Mouse (Mus musculus): ENCODE measurements around the gene Mcee. TPM values are rescaled to one million over a fixed set of nuclear protein-coding genes. Genes with fewer than 3 reads are reported as not detected.

Gene Mcee
- 10 to 100 TPM; 61.5 to 73.1 TPM for total RNA-seq (2021)
- long read RNA-seq, experiment 1, transcript Mcee-203 (3 exons, 532 nt), result minor isoform, 13 of 116 reads
- long read RNA-seq, experiment 1, transcript Mcee-204 (2 exons, 391 nt), result minor isoform, 9 of 116 reads
- long read RNA-seq, experiment 1, transcript Mcee-201 (3 exons, 828 nt), result major isoform, 26 of 116 reads
- long read RNA-seq, experiment 1, partial matches to known transcripts, result 67 of 116 reads
- long read RNA-seq, experiment 1, other reads (novel, unspliced or antisense), result 1 of 116 reads
- long read RNA-seq, experiment 2, transcript Mcee-203 (3 exons, 532 nt), result minor isoform, 16 of 145 reads
- long read RNA-seq, experiment 2, transcript Mcee-201 (3 exons, 828 nt), result major isoform, 28 of 145 reads
- long read RNA-seq, experiment 2, transcript Mcee-204 (2 exons, 391 nt), result minor isoform, 12 of 145 reads
- long read RNA-seq, experiment 2, partial matches to known transcripts, result 85 of 145 reads
- long read RNA-seq, experiment 2, other reads (novel, unspliced or antisense), result 2 of 145 reads

- intact Hi-C loops (cut with DNase I; ENCODE audit: low total_unique reads), result no loop called here
These were observed at the start of gene Mcee, which contains the start of gene Mphosph10 for GRCm38 (mm10) chr7:64392122-64392818. Gene Mcee (plus strand): TSS chr7:64392607. Gene Mphosph10 (minus strand): TSS chr7:64392268.

GRCm38 (mm10) chr7:64347813-64348212, 44.6 kb upstream of the Mcee start:
- DNase-seq, result no peak
- intact Hi-C loops (cut with DNase I; ENCODE audit: low total_unique reads), result no loop called here

More at GRCm38 (mm10) chr7:64392122-64392818, at the start of gene Mcee, which contains the start of gene Mphosph10:
- DNase-seq, result peak; percentile 98

GRCm38 (mm10) chr7:64349147-64349861, 43.1 kb upstream of the Mcee start:
- intact Hi-C loops (cut with DNase I; ENCODE audit: low total_unique reads), result no loop called here
- DNase-seq, result no peak

DNA sequence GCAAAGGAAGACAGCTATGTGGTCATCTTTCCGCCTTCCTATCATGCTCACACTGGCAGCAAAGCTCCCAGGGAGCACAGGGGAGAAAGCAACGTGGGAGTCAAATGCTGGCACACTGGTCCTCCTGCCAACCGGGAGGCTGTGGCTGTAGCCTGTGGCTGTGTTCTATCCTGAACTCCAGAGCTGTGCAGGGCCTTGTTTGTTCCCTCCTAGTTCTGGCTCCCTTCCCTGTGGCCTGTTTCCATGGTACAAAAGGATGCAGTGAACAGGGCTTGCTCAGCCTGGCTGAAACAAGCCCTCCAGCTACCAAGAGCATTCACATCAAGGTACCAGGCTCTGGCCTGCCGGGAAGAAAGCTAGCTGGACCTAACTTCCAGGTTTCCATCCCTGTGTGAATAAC, 41.3 kb upstream of the Mcee start:
- intact Hi-C loops (cut with DNase I; ENCODE audit: low total_unique reads), result no loop called here
- DNase-seq, result peak; percentile 50

GRCm38 (mm10) chr7:64354206-64354605, 38.2 kb upstream of the Mcee start:
- intact Hi-C loops (cut with DNase I; ENCODE audit: low total_unique reads), result no loop called here
- no peak for DNase-seq

DNA sequence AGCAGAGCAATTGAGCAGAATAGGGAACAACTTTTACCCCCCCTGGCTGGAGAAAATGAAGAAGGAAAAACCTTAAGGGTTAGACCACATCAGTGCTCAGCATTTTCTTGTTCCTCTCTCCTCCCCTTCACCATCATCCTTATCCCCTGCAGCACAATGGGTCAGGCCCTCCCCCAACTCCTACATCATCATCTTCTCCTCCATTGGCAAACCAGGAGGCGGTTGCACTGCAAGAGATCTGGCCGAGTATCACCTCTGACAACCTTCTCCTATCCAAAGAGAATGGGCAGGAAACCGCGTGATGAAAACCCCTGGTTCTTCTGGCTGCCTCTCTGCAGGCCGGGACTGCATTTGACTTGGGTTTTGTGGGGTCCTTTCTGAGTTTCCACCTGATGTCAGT, 35.7 kb upstream of the Mcee start:
- no peak for DNase-seq
- intact Hi-C loops (cut with DNase I; ENCODE audit: low total_unique reads), result no loop called here

GRCm38 (mm10) chr7:64357405-64357804, 35.0 kb upstream of the Mcee start:
- intact Hi-C loops (cut with DNase I; ENCODE audit: low total_unique reads), result no loop called here
- DNase-seq, result no peak

DNA sequence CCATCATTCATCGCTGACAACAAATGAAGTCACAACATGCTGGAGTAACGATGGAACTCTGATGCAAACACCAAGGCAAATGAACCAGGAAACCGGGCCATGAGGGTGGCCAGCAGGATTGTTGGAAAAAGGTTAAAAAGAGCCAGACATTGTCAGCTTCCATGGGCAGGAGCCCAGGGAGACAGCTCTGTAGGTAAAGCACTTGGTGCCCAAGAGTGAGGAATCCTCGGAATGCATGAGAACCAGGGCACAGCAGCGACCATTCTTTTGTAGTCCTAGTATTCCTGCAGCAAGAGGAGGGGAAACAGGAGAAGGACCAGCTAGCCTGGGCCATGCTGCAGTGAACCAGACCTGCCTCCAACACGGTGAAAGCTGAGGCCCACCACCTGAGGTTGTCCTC, 33.7 kb upstream of the Mcee start:
- intact Hi-C loops (cut with DNase I; ENCODE audit: low total_unique reads), result no loop called here
- DNase-seq, result no peak

- no peak for DNase-seq
- intact Hi-C loops (cut with DNase I; ENCODE audit: low total_unique reads), result no loop called here
These were observed 32.3 kb upstream of the Mcee start for GRCm38 (mm10) chr7:64359943-64360585.

DNA sequence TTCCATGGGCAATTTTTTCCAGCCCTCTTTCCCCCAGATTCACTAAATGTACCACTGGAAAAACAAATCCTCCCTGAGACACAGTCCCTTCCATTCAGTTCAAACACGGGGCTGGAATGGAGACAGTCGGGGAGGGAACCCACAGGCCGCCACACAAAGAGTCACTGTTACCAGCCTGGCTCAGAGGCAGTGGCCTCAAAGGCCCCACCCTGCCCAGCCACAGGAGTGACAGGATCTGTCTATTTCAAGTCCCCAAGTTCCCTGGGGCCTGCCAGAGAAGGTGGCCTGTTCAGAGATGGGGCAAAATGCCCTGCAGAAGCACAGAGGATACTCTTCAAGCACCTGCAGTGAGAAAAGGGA, 31.8 kb upstream of the Mcee start:
- no peak for DNase-seq
- intact Hi-C loops (cut with DNase I; ENCODE audit: low total_unique reads), result no loop called here

DNA sequence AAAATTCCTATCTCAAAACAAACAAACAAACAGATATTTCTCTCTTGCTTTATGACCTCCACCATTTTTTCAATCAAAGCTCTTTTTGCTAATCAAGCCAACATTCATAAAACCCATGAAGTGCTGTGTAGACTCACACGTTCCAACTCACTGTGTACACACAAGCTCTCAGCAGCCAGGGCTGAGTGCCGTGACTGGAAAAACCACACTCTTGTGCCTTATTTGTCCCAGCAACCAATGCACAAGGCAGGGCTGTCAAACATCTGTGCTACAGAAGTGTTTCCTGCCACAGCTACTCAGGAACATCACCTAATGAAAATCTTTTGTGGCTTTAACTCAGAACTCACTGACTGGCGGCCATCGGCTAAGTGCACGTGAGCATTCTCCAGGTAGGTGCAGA, 26.5 kb upstream of the Mcee start:
- DNase-seq, result no peak
- intact Hi-C loops (cut with DNase I; ENCODE audit: low total_unique reads), result no loop called here

- DNase-seq, result no peak
- intact Hi-C loops (cut with DNase I; ENCODE audit: low total_unique reads), result no loop called here
These were observed 22.6 kb upstream of the Mcee start for GRCm38 (mm10) chr7:64369841-64370240.

GRCm38 (mm10) chr7:64371940-64372878, 20.2 kb upstream of the Mcee start:
- DNase-seq, result no peak
- intact Hi-C loops (cut with DNase I; ENCODE audit: low total_unique reads), result no loop called here

- DNase-seq, result no peak
- intact Hi-C loops (cut with DNase I; ENCODE audit: low total_unique reads), result no loop called here
These were observed 19.1 kb upstream of the Mcee start for GRCm38 (mm10) chr7:64373147-64373829.

DNA sequence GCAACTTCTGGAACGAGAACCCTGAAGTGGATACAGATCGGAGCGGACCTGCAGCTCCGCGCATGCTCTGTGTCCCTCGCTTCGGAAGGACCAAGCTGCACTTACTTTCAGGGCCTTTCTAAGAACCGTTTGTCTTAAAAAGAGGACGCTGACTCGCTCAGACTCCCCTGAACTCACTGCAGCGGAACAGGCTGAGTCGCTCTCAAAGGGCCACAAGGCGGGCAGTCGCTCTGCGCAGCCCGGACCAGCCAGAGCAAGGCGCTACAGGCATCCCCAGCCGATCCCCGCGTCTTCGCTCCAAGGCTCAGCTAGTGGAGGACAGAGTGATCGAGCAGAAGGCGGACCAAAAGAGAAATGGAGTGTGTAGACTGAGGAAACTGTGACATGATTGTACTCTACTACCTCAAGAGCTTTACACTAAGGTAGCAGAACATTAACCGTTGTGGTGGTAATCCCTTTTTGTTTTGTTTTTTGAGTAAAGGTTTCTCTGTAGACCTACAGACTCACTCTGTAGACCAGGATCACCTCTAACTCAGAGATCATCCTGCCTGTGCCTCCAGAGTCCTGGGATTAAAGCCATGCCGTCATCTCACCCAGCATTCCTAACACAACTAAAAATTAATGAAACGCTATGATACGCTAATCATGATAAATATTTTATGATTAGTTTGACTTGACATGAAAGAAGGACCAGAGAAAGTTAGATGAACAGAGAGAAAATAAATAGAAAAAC, 18.4 kb upstream of the Mcee start, which contains the start of gene Fan1:
Gene Fan1, minus strand, starts transcription at position 266 of the 733 bp plus-strand sequence.
- peak; percentile 84 for DNase-seq
- intact Hi-C loops (cut with DNase I; ENCODE audit: low total_unique reads), result no loop called here

DNA sequence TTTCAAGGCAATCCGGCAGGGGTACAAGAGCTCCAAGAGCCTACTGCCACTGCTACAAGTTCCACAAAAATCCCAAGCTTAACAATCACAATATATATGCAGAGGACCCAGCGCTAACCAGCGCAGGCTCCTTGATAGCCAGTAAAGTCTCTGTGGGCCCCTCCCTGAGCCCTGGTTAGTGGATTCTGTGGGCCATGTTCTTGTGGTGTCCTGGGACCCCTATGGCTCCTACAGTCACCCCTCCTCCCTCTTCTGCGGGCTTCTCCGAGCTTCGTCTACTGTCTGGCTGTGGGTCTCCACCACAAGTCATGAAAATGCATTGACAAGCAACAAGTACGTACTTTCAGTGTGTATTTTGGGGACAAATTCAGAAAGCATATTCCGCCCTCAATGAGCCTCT, 928 bp upstream of the Mcee start:
- intact Hi-C loops (cut with DNase I; ENCODE audit: low total_unique reads), result no loop called here
- no peak for DNase-seq

DNA sequence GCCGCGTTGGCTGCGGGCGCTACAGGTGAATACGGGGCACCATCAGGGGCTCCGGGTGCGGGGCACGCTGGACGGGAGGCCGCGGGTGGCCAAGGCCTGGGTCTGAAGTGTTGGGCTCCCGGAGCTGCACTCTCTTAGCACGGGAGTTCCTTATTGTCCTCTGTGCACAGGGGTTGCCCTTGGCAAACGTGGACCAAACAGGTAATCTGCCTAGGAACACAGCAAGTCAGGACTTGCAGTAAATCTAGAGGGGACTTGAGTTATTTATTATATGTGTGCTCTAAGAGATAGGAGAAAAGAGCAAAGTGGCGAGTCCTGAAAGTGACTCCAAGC, 378 bp downstream of the Mcee start:
- no peak for DNase-seq
- intact Hi-C loops (cut with DNase I; ENCODE audit: low total_unique reads), result no loop called here
